Mouse (Mus musculus) lung, postnatal 0 days (tissue): ENCODE measurements at regions not wholly inside any gene's neighbourhood (a gene's known extent, or its start where the extent isn't known, plus 50 kb on each side); places are given as distances from the start of the nearest gene placed in this dataset.

Experiments
- CTCF ChIP-seq: IDR thresholded peaks from 2 replicates; pipeline ENCODE4 v1.5.1; 2016; ENCODE audit warnings: antibody characterized with exemption, mild to moderate bottlenecking
- EP300 ChIP-seq: IDR thresholded peaks from 2 replicates; pipeline ENCODE4 v1.6.1; 2016; ENCODE audit warnings: antibody characterized with exemption, mild to moderate bottlenecking, control low read depth

GRCm38 (mm10) chr12:9657793-9658192 is 87.9 kb downstream of the Osr1 start:
- no peak for TF ChIP-seq CTCF
- TF ChIP-seq EP300: no peak
